Mouse (Mus musculus) urinary bladder, postnatal 36 days (tissue): Measurements from ENCODE around the gene Olfr1513.
"Not testable (repeated sequence)": the region's sequence is repeated elsewhere in the genome, so short reads cannot be mapped to it uniquely, and the experiment has no call there.

ENCODE experiments used
- DNase-seq, 2 experiments: peaks; one replicate each; pipeline ENCODE4 v3.0.0; 2022; ENCODE audit warnings: low spot score in 2 of 2, mixed read lengths in 1 of 2

Olfr1513 gene

DNA sequence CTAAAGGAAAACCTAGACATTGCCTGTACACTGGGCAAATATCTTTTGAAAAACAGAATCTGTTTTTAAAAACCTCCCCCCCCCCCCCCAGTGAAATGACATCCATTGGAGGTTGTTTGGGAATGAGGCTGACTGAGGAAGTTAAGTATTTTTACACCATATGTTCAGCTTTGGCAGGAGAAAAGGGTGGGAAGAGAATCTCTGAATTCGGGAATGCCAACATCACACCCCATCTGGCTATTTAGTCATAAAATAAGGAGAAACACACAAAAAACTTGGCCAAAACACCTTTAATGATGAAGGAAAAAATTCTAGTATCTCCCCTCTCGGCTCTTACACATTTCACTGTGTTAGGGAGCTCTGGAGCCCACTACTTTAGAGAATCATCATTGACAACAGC is 45.3 kb downstream of the Olfr1513 start:
- no peak for DNase-seq

DNA sequence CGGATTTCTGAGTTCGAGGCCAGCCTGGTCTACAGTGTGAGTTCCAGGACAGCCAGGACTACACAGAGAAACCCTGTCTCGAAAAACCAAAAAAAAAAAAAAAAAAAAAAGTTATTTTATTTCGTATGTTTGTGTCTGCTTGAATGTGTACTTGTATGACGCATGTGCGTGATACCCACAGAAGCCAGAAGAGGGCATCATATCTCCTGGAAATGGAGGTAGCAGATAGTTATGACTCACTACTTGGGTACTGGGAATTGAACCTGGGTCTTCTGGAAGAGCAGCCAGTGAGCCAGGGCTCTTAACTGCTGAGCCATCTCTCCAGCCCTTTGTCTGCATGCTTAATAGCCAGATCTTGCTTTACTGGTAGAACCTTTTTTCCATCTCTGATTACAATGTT is 45.9 kb downstream of the Olfr1513 start:
- not testable (repeated sequence) for DNase-seq

DNA sequence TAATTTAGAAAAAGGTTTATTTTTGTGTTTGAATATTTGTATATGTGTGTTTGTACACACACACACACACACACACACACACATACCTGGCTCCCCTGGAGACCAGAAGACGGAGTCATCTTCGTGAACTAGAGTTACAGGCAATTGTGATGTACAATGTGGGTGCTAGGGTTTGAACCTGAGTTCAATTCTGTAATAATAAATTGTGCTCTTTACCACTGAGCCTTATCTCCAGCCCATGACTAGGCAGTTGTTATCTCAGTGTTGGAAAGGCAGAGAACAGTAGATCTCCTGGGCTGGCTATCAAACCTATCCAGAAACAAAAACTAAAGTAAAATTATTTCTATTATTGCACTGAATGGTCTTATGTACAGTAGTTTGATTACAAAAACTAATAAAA is 50.1 kb downstream of the Olfr1513 start:
- DNase-seq = no peak

DNA sequence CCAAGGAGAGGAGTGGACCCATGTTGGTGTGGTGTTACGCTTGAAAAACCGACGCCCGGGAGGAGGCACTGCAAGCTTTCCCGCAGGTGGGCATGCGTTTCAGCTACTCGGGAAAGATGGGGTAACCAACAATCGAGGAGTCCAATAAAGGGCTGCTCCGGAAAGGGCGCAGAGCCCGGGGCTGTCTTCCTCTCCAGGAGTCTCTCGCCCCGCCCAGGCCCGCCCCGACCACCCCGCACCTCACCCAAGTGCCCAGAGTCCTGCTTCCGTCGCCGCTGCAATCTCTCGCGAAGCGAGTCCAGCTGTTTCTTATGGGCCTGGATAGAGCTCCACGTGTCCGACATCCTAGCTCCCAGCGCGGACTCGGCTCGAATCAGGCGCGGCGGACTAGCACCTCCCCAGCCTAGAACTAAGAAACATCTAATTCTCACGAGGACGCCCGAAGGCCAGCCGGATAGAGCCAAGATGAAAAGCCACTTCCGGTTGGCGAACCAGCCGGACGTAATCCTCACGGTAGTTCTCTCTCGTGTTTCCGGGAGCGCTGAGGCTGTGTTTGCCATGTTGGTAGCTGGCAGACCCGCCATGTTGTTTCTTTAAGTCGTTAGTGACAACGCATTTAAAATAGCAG is 51.5 kb downstream of the Olfr1513 start, which contains the start of gene Mettl3:
Gene Mettl3 (minus strand): TSS at position 485 of the 628 bp plus-strand sequence.
- DNase-seq = peak; percentile 89 to 91

DNA sequence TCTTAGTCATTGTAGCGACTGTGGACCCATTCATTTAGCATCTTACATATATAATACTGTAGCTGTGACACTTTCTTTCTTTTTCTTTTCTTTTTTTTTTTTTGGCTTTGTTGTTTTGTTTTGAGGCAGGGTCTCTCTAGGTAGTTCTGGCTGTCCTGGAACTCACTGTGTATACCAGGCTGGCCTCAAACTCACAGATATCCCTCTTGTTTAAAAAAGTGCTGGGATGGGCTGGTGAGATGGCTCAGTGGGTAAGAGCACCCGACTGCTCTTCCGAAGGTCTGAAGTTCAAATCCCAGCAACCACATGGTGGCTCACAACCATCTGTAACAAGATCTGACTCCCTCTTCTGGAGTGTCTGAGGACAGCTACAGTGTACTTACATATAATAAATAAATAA is 52.7 kb downstream of the Olfr1513 start:
- not testable (repeated sequence) for DNase-seq
